Mouse (Mus musculus) layer of hippocampus, postnatal 36 days (tissue): ENCODE measurements at regions not wholly inside any gene's neighbourhood (a gene's known extent, or its start where the extent isn't known, plus 50 kb on each side); places are given as distances from the start of the nearest gene placed in this dataset.
"Not testable (repeated sequence)": the region's sequence is repeated elsewhere in the genome, so short reads cannot be mapped to it uniquely, and the experiment has no call there.

Experiments used
- DNase-seq, 2 experiments: peaks; one replicate each; pipeline ENCODE4 v3.0.0; 2022

DNA sequence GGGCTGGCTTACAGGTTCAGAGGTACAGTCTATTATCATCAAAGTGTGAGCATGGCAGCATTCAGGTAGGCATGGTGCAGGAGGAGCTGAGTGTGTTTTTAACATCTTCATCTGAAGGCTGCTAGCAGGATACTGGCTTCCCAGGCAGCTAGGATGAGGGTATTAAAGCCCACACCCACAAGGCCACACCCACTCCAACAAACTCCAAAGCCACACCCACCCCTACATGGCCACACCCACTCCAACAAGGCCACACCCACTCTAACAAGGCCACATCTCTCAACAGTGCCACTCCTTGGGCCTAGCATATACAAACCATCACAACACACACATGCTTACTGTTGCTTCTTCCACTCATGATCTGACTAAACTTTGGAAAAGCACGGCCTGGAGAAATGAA, 172.5 kb downstream of the Msrb3 start:
- DNase-seq: no peak

DNA sequence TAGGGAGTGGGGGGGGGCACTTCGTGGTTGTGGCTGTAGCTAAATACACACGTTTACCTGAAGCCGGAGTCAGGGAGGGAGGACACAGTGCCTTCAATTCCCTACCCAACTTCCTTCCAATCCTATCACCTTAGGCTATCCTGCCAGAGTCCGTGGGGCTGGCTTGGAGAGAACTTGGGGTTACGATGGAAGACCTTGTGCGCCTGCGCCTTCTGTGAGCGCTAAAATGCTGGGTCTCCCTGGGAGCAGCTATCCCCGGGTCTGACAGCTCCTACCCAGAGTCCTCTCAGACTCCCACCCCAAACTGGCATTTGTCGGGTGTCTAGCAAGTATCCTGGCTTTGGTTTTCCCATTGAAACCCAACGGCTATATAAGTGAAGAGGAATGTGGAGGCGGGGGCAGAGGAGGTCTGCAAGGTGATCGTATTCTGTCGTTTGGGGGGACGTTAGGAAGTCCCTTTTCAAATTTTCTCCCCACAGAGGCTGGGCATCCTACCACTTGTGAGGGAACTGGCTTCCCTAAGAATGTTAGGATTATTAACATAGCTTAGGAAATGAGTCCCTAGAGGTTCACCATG, 176.9 kb downstream of the Msrb3 start:
- no peak for DNase-seq

- no peak for DNase-seq
Observed at GRCm38 (mm10) chr10:120720981-120721380, 177.9 kb downstream of the Msrb3 start.

DNA sequence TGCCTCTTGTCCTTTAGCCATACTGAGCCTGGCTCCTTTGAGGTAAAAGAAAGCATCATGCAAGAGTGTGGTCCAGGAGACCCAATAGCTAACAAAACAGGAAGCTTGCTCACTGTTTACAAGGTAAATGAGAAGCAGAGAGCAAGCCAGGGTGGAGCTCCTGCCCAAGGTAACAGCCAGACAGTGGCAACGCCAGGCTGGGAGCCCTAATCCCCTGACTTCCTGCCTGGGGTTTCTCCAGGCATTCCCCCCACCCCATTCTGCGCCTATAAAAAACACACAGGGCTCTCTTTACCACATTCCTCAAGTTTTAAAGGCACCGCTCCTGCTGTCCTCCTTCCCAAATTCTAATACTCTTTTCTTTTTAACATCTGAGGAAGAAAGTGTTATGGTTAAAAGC, 178.8 kb downstream of the Msrb3 start:
- no peak for DNase-seq

- DNase-seq: no peak
Observed at GRCm38 (mm10) chr10:120717159-120717567, 181.7 kb downstream of the Msrb3 start.

DNA sequence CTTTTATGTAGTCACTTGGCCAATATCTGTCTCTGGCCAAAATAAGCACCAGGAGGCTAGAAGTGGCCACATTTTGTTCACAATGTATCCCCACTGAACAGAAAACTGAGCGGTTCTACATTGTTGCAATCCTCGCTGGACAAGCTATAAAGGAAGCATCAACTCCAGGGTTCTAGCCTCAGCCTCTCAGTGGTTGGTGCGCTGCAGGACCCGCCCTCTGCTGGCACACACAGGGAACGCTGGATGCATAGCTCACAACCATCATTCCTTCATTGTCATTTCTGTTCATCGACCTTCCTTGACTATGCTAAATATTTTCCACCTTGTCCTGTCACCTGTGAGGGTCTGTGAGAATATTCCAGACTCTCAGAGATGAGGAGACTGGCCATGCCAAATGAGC, 182.5 kb downstream of the Msrb3 start:
- DNase-seq: no peak

DNA sequence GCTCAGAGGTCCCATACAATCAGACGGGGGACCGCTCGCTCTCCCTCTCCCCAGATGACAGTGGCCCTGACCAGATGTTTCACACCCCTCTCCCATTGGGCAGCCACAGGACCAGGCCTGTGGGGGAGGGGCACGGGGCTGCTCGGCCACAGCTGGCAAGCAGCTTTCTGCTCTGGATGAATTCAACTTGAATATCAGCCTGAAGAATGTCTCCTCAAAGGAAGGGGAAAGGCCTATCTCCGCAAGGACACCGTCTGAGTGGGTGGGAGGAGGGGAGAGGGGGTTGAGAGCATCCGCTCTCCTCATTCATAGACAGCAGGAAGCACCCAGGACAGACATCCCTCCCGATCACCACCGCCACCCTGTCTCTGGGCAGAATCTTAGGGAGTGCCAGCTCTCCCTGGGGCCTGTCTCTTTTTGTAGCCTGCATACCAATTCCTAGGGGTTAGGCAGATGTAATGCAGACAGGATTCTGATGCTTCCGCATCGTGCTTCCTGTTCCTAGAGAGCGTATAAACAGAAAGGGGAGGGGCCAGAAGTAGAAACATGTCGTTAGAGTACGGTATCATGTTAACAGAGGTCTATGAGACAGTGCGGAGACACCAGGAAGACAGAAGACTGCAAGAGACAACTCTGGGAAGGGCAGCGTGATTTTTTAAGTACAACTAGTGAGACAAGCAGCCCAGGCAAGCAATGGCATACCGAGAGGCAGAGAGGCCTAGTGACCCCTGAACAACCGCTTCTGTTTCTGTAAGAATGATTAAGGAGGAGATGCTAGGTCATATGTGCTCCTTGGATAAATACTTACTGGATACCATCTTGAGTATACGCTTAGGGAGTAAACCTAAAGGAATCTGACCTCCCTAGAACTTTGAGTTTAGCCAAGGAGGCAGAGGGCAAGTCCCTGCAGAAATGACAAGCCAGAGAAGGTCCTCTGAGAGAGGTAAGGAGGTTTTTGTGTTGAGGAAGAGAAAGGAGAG, 190.8 kb downstream of the Msrb3 start:
- no peak for DNase-seq

DNA sequence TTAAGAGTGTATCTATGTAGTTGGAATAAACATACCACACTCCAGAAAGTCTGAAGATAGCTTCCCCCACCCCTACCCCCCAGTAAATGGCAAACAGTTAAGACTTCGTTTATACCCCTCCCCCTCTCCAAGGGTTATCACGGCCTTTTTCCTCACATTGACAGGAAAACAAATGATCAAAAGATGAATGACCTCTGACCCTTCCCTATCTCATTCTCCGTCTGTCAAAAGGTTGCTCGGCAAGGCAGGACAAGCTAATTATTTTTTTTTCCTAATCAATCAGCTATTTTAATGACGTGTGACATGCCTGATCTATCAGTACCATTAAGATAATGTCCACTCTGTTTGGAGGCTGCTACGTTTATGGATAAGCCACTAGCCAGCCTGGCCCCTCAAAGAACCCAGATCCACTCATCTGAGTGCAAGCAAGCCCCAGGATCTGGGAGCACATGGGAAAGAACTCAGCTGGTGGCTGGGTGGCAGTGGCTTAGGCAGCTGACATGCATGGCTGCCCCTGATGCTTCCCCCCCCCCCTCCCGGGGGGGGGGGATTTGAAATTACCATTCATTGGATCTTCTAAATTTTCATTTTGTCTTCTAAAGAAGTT, 192.1 kb downstream of the Msrb3 start:
- DNase-seq: no peak

DNA sequence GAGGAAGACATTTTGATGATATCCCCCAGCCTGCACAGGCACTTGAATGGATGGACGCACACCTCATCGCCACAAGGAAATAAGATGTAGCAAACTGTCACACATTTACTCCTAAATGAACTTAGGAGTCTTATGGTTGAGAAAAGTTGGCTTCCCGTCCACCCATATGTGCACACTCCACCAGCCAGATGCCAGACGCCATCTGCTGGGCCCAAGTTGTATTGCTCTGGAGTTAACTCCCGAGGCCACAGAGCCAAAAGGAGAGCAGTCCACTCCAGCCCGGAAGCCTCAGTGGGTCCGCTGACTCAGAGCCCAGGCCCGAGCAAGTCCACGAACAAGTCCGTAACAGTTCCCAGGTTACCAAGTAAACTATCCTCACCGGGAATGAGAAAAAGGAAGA, 197.1 kb downstream of the Msrb3 start:
- DNase-seq: peak; percentile 68 to 76

- DNase-seq: no peak
Observed at GRCm38 (mm10) chr10:120697275-120697856, 201.5 kb downstream of the Msrb3 start.

GRCm38 (mm10) chr10:120696481-120696880, 202.4 kb downstream of the Msrb3 start:
- no peak for DNase-seq

GRCm38 (mm10) chr10:120694472-120694871, 204.4 kb downstream of the Msrb3 start:
- DNase-seq: no peak

- no peak for DNase-seq
Observed at GRCm38 (mm10) chr10:120691451-120691850, 207.4 kb downstream of the Msrb3 start.

DNA sequence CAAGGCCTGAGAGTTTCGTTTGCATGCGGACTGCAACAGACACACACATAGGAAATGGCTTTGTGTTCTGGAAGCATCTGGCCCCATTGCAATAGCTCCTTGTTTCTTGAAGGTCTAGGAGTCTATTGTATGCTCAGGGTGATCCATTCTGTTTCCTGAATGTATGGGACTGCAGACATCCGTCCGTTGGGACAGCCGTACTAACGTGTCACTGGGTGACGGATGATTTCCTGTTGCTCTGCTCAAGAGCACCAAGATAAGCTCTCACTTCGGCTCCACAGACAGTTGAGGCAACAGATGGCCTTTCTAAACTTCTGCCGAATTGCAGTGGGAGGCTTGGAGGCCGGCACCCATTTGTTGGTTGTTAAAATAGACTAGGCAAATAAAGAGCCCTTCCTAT, 209.9 kb upstream of the Hmga2 start:
- DNase-seq: peak; percentile 3 to 20

- DNase-seq: no peak
Observed at GRCm38 (mm10) chr10:120682021-120682420, 205.8 kb upstream of the Hmga2 start.

GRCm38 (mm10) chr10:120679982-120680381, 203.7 kb upstream of the Hmga2 start:
- DNase-seq: no peak

- no peak for DNase-seq
Observed at GRCm38 (mm10) chr10:120678277-120678676, 202.0 kb upstream of the Hmga2 start.

DNA sequence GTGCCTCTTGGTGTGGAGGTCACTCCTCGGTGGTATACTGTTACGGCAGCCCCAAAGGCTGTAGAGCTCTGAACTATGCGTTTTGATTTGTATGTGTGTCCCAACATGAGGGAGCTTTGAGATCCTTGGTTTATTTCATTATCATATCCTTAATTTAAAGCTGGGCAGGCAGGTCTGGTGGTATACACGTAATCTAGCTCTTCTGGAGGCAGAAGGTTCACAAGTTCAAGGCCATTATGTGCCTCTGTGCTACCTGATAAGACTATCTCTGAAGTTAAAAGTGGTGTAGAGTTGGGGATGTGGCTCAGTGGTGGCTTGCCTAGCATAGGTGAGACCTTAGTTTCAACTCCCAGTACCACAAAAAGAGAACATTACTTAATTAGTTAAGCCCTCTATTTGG, 199.1 kb upstream of the Hmga2 start:
- DNase-seq: no peak

- DNase-seq: no peak
Observed at GRCm38 (mm10) chr10:120674321-120675045, 198.2 kb upstream of the Hmga2 start.

- DNase-seq: not testable (repeated sequence)
Observed at GRCm38 (mm10) chr10:120667678-120668031, 191.4 kb upstream of the Hmga2 start.

GRCm38 (mm10) chr10:120666985-120667677, 190.9 kb upstream of the Hmga2 start:
- peak in 1 of 2 experiments; percentile 14 for DNase-seq
